ENCODE assay signal across 18 mouse cellular contexts in the genomic region with DNA sequence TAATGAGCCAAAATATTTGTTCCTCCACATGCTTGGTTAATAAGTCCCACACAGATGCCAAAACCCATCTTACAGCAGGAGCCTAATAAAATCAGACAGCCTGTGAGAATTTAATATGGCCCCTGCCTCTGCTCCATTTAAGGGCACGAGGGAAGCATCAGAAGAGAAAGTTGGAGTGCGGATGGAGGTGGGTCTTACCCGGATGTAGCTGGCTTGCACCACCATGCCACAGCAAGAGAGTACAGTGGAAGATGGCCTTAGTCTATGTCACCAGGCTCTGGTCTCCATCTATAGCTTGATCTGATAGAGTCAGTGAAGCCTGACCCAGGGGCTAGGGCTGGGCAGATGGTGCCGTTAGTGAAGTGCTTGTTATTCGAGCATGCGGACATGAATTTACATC.
"Had no signal": no experiment of that assay in that cellular context is flagged by ENCODE, and none has a peak within 500 bp of the region (broad histone marks: within the 10 kb centered on the region; RNA-seq: fewer than 3 reads in every experiment).

No protein-coding gene starts in this region.

- DNase-seq: kidney, adult 8-10 months; kidney, postnatal 10 days; kidney, postnatal 36 days; layer of hippocampus, postnatal 36 days; liver, embryonic 13.5 days; lung, adult 2 months; lung, postnatal 14 days; lung, postnatal 4 days; right cerebral cortex, postnatal 25 days; thymus, adult 18-20 months; thymus, postnatal 4 days had no signal

- H3K9ac ChIP-seq: kidney, embryonic 15.5 days; limb, embryonic 13.5 days; liver, embryonic 13.5 days; midbrain, embryonic 12.5 days; midbrain, embryonic 15.5 days; neural tube, embryonic 13.5 days had no signal

- H3K9me3 ChIP-seq: limb, embryonic 10.5 days; midbrain, embryonic 12.5 days; midbrain, embryonic 15.5 days; neural tube, embryonic 13.5 days had no signal

- ATAC-seq: midbrain, embryonic 15.5 days had no signal

- H3K27ac ChIP-seq: kidney, embryonic 15.5 days; limb, embryonic 10.5 days; limb, embryonic 13.5 days; liver, embryonic 13.5 days; midbrain, embryonic 12.5 days; midbrain, embryonic 15.5 days; neural tube, embryonic 13.5 days had no signal

- H3K36me3 ChIP-seq: kidney, embryonic 15.5 days; limb, embryonic 10.5 days; limb, embryonic 13.5 days; liver, embryonic 13.5 days; midbrain, embryonic 12.5 days; midbrain, embryonic 15.5 days; neural tube, embryonic 13.5 days had no signal

- H3K27me3 ChIP-seq: kidney, embryonic 15.5 days; limb, embryonic 13.5 days; liver, embryonic 13.5 days; midbrain, embryonic 12.5 days; midbrain, embryonic 15.5 days; neural tube, embryonic 13.5 days had no signal

- H3K4me3 ChIP-seq: kidney, embryonic 15.5 days; limb, embryonic 10.5 days; limb, embryonic 13.5 days; liver, embryonic 13.5 days; midbrain, embryonic 12.5 days; midbrain, embryonic 15.5 days; myocyte; neural tube, embryonic 13.5 days had no signal

- H3K4me2 ChIP-seq: kidney, embryonic 15.5 days; limb, embryonic 13.5 days; liver, embryonic 13.5 days; midbrain, embryonic 12.5 days; midbrain, embryonic 15.5 days; neural tube, embryonic 13.5 days had no signal

- H3K4me1 ChIP-seq: kidney, embryonic 15.5 days; limb, embryonic 13.5 days; liver, embryonic 13.5 days; midbrain, embryonic 12.5 days; midbrain, embryonic 15.5 days had no signal
